In the genomic region with DNA sequence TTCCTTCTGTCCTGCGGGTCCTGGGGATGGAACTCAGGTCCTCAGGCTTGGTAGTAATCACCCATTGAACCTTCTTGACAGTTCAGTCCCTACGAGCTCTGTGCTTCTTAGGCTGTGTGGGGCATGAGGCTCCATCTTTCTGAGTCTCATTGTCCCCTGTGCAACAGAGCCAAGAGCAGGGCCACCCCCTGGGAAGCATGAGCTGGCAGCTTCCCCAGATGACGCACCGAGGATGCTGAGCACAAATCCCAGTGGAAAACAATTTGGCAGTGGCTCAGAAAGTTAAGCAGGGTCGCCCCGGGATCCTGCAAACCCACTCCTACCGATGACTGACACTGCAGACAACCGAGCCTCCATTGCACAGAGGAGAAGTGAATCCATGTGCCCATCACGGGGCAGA, we compare ENCODE assay signal across 14 mouse cellular contexts. TPM values are rescaled to one million over a fixed set of nuclear protein-coding genes. Genes with fewer than 3 reads are reported as not detected.
DNase-seq lines count a peak whose midpoint lies in the region; ATAC-seq and TF ChIP-seq lines count a peak whose summit lies in the region.
"Had no signal": no experiment of that assay in that cellular context is flagged by ENCODE, and none has a peak within 500 bp of the region (broad histone marks: within the 10 kb centered on the region; RNA-seq: fewer than 3 reads in every experiment).

No protein-coding gene starts in this region.

- H3ac ChIP-seq in myocyte (ENCODE audit: control insufficient read depth, insufficient read length) = no peak overlapping the region

- H3K27ac ChIP-seq in forebrain, postnatal 0 days (ENCODE audit: low read depth, low read length) = no peak overlapping the region
- no peak overlapping the region for H3K27ac ChIP-seq in forebrain, embryonic 15.5 days (replicated peaks)
- H3K27ac ChIP-seq: macrophage had no signal

- 36% methylated on average over 9 of the region's 9 CpGs for WGBS in forebrain, postnatal 0 days
- WGBS in forebrain, embryonic 15.5 days = 38% methylated on average over 9 of the region's 9 CpGs

- no peak overlapping the region for H3K4me3 ChIP-seq in forebrain, postnatal 0 days (ENCODE audit: low read depth, low read length)
- no peak overlapping the region for H3K4me3 ChIP-seq in forebrain, embryonic 15.5 days
- H3K4me3 ChIP-seq in myocyte = no peak overlapping the region

- TF ChIP-seq POLR2A in myocyte (IDR thresholded peaks at IDR 0.05; ENCODE audit: insufficient read length, low read depth) = no peak

- no peak overlapping the region for H3K4me2 ChIP-seq in forebrain, postnatal 0 days (ENCODE audit: low read depth)
- no peak overlapping the region for H3K4me2 ChIP-seq in forebrain, embryonic 15.5 days (replicated peaks)
- peak overlapping the region; percentile 7 for H3K4me2 ChIP-seq in myocyte (ENCODE audit: low read depth)
- H3K4me2 ChIP-seq: heart, embryonic 11.5 days; liver, embryonic 11.5 days had no signal

- no peaks in the 10 kb centered on the region for H3K9me3 ChIP-seq in forebrain, postnatal 0 days (ENCODE audit: low read length)
- H3K9me3 ChIP-seq in forebrain, embryonic 15.5 days = no peaks in the 10 kb centered on the region

- no peak; the same call in 1 of the 2 replicates for ATAC-seq in forebrain, postnatal 0 days
- ATAC-seq in forebrain, embryonic 15.5 days (replicated peaks) = no peak; the same call in 1 of the 2 replicates
- ATAC-seq: CD4-positive, CD25-positive, alpha-beta regulatory T cell, adult 4 months had no signal

- H3K4me1 ChIP-seq in forebrain, postnatal 0 days (ENCODE audit: insufficient read depth) = no peaks in the 10 kb centered on the region
- H3K4me1 ChIP-seq in forebrain, embryonic 15.5 days = peaks cover 15% of the 10 kb centered on the region; the same call in 1 of the 2 replicates

- H3K27me3 ChIP-seq in forebrain, postnatal 0 days (ENCODE audit: insufficient read depth, low read length) = no peaks in the 10 kb centered on the region
- no peaks in the 10 kb centered on the region for H3K27me3 ChIP-seq in forebrain, embryonic 15.5 days
- no peaks in the 10 kb centered on the region for H3K27me3 ChIP-seq in myocyte (ENCODE audit: control insufficient read depth, insufficient read depth, insufficient read length)

- peak; percentile 59 for DNase-seq in forebrain, postnatal 0 days
- peak; percentile 54 for DNase-seq in kidney, postnatal 10 days
- no peak for DNase-seq in kidney, adult 9 months
- DNase-seq in retina, postnatal 1 day = peak; percentile 20
- DNase-seq in retina, embryonic 14.5 days (ENCODE audit: low spot score) = no peak
- DNase-seq in kidney, postnatal 14 days = no peak
- DNase-seq: cerebellum, adult 9-11 months; layer of hippocampus, adult 9-11 months had no signal

- TF ChIP-seq CTCF in forebrain, postnatal 0 days (IDR thresholded peaks at IDR 0.05; ENCODE audit: low read depth) = no peak

- no peaks in the 10 kb centered on the region for H3K36me3 ChIP-seq in forebrain, postnatal 0 days (ENCODE audit: insufficient read depth)
- no peaks in the 10 kb centered on the region for H3K36me3 ChIP-seq in forebrain, embryonic 15.5 days
- H3K36me3 ChIP-seq in myocyte (ENCODE audit: control insufficient read depth, insufficient read depth) = no peaks in the 10 kb centered on the region

- no peak overlapping the region for H3K9ac ChIP-seq in forebrain, postnatal 0 days
- H3K9ac ChIP-seq in forebrain, embryonic 15.5 days (replicated peaks) = no peak overlapping the region

- H3K79me2 ChIP-seq in myocyte (ENCODE audit: control insufficient read depth, insufficient read depth) = no peaks in the 10 kb centered on the region

TF ChIP-seq in myocyte, 11 proteins besides CTCF, POLR2A, EP300 and RAD21:
- TF ChIP-seq POLR2AphosphoS2 (IDR thresholded peaks at IDR 0.05; ENCODE audit: insufficient read length, low read depth) = no peak
- TF ChIP-seq MYOG (IDR thresholded peaks at IDR 0.05; ENCODE audit: control insufficient read depth in 1 of 3, insufficient read depth in 1 of 3, insufficient read length in 2 of 3, low read depth in 2 of 3) = no peak
- no peak for TF ChIP-seq TCF12 (IDR thresholded peaks at IDR 0.05; ENCODE audit: insufficient read depth, poor library complexity, severe bottlenecking)
- no peak for TF ChIP-seq MYOD1 (IDR thresholded peaks at IDR 0.05; ENCODE audit: control insufficient read depth in 1 of 3, insufficient read length in 2 of 3, low read depth in 2 of 3)

RNA-seq across cellular contexts. Expression of a gene that starts 24.4 kb away (rescaled TPM):
- total RNA-seq in forebrain, postnatal 0 days (2014; rRNA removed) = 112 and 119 TPM in 2 replicates
- 54.9 and 65.4 TPM in 2 replicates for polyA plus RNA-seq in forebrain, postnatal 0 days (2015; fragmentation: Nextera tagmentation; extraction: Ambion mirVana)
- 66.6 and 97.0 TPM in 2 replicates for polyA plus RNA-seq in forebrain, embryonic 15.5 days (2015; fragmentation: Nextera tagmentation; extraction: Ambion mirVana)
- 46.9 TPM for polyA plus RNA-seq in myocyte (2012; fragmentation: generic; extraction: Trizol)

Comparison
In these comparisons a context has a peak if more than half of its experiments do, and no peak if none do; other contexts are left out.
1. DNase-seq: peak in forebrain, postnatal 0 days (single experiment), kidney, postnatal 10 days (single experiment) and retina, postnatal 1 day (single experiment); none in kidney, adult 9 months (single experiment), retina, embryonic 14.5 days (single experiment) and kidney, postnatal 14 days (single experiment).